Mouse (Mus musculus) adrenal gland, adult 18-20 months (tissue): ENCODE results near the gene Trim66. TPM values are rescaled to one million over a fixed set of nuclear protein-coding genes. Genes with fewer than 3 reads are reported as not detected.
A peak's percentile ranks its signal among the peaks of the same experiment; 100 is the strongest.

ENCODE experiments used
- DNase-seq, 2 experiments: peaks; one replicate each; pipeline ENCODE4 v3.0.0; 2021 to 2022; ENCODE audit warnings: low spot score in 2 of 2
- total RNA-seq, 2 experiments: library from RNA; stranded (reverse); gene quantifications; 1 replicate in 1 of 2; 2 replicates in 1 of 2; pipeline ENCODE4 v1.2.3; 2021

Gene Trim66
- total RNA-seq, 2 experiments from 2014 or later = 0.19 to 0.30 TPM

- DNase-seq = no peak
Observed at GRCm38 (mm10) chr7:109523304-109523703, 15.4 kb upstream of the Trim66 start.

GRCm38 (mm10) chr7:109522084-109522483 lies 14.2 kb upstream of the Trim66 start:
- no peak for DNase-seq

- DNase-seq = no peak
Observed at GRCm38 (mm10) chr7:109519936-109520335, 12.0 kb upstream of the Trim66 start.

- peak; percentile 97 to 98 for DNase-seq
Observed at GRCm38 (mm10) chr7:109518838-109519696, 11.1 kb upstream of the Trim66 start, which contains the start of gene Rpl27a. Gene Rpl27a (plus strand): TSS chr7:109519147.

- DNase-seq = no peak
Observed at GRCm38 (mm10) chr7:109518036-109518681, 10.2 kb upstream of the Trim66 start.

DNA sequence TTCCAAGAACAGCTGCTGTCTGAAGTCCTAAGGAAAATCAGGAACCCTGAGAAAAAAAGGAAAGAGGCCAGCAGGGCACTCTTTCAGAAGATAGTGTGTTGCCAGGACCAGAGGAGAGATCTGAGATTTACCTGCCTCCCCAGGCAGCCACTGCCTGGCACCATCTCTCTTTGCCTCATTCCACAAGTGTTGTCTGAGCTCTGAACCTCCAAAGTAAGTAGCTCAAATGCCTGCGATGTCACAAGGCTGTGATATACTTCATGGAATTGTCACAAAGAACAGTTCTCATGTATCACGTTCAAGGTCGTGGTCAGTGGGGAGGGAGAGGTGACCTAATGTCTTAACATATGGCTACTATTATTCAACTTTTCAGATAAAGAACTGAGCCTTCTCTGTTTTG lies 8.6 kb upstream of the Trim66 start:
- no peak for DNase-seq

GRCm38 (mm10) chr7:109511838-109512237 lies 3.9 kb upstream of the Trim66 start:
- DNase-seq = no peak

- DNase-seq = no peak
Observed at GRCm38 (mm10) chr7:109510799-109511198, 2.9 kb upstream of the Trim66 start.

GRCm38 (mm10) chr7:109507572-109507971 lies 362 bp downstream of the Trim66 start:
- DNase-seq = no peak

DNA sequence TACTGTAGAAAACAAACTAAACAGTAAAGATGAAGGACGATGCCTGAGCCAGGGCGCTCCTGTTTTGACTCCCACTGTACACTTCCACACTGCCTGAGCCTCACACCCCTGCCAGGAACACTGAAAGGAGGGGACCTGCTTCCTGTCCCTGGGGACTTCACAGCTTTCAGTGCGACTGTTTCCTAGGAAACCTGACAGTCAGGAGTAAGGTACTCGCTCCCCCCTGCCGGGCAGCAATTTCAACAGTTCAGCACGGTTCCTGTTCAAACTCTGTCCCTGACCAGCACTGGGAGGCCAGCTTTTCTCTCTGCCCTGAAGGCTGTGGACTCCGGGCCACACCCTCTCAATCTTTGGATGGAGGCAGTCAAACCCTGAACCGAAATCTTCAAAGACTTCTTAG lies 815 bp downstream of the Trim66 start:
- DNase-seq = no peak

DNA sequence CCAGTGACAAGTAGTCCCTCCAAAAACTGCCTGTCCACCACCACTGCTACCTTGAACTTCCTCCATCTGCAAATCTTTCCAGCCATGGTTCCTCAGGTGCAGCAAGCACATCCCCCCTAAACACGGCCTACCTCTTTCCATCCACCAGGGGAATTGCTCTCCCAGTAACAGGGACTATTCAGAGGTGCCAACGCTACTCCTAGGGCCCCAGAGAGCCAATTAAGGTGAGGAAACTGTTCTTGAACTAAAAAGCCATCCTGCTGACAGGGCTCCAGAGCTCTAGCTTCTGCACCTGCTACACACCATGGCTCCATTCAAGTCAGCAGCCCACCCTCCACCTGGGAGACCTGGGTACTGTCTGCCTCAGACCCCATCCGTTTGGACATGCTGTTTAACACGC lies 10.4 kb downstream of the Trim66 start:
- DNase-seq = no peak

- no peak for DNase-seq
Observed at GRCm38 (mm10) chr7:109493319-109494316, 14.3 kb downstream of the Trim66 start.

DNA sequence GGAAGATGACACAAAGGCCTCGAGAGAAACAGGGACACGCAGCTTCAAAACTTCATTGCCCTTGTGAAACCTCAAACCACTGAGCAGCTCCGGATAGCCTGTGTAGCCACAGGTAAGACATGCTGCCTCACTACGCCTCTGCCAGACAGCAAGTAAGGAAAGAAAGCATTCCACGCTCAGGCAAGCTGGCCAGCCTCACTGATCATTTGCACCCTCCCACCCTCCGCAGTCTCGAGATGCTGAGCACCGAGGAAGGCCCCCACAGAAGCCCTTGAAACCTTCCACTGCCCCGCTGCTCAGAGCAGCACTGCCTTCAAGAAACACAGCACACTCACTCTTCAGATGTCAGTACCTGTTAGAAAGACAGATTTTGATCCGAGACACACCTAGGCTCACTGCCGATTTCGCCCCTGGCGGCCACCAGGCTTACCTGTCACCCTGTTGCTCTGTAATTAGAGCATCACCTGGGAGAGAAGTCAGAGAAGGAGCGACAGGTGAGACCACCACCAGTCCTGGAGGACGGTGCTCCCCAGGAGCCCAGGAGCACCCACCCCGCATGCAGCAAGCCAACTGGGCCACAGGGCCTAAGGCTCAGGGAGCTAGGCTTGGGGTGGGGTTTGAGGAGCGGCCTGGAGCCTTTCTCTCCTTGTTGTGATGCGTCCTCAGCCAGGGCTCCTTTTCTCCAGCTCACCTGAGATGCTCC lies 15.2 kb downstream of the Trim66 start:
- no peak for DNase-seq

DNA sequence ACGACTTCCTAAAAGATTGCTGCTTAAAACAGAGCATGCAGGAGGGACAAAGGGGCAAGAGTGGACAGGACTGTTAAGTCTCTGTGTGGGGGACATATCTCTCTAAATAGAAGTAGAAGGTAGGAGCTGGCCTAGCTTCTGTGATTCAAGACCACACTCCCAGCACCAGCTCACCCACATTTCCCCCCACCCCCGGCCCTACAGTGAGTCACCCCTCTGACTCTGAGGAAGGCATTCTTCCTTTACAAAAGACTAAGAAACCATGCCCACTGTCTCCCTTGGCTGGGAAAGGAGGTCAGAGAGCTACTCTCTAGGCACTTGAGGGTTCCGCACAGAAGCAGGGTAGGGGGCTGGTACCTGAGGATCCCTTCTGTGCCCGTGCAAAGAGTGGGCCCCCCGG lies 23.7 kb downstream of the Trim66 start:
- DNase-seq = no peak

DNA sequence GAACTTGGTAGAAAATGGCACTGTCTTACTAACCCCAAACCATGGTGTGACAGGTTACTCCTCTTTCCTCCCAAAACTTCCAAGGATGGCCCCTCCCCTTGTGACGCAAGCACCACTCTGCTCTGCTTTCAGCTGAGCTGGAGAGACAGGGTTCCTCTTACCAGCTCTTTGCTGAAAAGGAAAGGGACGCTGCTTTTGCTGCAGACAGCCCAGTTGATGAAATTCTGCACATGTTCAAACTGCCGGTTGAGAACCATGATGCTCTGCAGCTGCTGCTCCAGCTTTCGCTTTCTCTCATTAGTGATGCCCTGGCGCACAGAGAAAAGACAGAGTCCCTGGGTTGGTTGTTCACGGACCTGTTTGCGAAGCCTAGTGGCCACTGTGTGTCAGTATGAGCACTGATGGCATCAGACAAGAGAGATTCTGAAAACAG lies 27.2 kb downstream of the Trim66 start:
- DNase-seq = peak in 1 of 2 experiments; percentile 9

DNA sequence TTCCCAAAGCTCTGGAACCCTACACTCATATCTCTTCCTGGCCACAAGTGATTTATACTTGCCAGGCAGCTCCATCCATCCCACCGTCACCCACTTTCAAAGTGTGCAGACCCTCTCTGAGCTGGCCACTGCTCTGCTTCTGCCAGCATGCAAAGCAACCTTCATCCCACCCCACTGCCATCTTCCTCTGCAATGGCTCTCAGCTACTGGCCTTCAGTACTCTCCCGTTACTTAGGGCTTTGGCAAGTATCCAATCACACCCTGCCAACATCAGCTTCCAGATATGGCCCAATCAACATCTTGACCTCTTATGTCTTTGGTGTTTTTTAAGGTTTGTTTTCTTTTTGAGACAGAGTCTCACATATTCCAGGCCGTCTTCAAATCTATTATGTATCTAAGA lies 30.0 kb downstream of the Trim66 start:
- DNase-seq = no peak

- no peak for DNase-seq
Observed at GRCm38 (mm10) chr7:109470700-109471099, 37.2 kb downstream of the Trim66 start.

GRCm38 (mm10) chr7:109468262-109468701 lies 39.7 kb downstream of the Trim66 start:
- no peak for DNase-seq

- DNase-seq = no peak
Observed at GRCm38 (mm10) chr7:109467591-109467990, 40.3 kb downstream of the Trim66 start.

DNA sequence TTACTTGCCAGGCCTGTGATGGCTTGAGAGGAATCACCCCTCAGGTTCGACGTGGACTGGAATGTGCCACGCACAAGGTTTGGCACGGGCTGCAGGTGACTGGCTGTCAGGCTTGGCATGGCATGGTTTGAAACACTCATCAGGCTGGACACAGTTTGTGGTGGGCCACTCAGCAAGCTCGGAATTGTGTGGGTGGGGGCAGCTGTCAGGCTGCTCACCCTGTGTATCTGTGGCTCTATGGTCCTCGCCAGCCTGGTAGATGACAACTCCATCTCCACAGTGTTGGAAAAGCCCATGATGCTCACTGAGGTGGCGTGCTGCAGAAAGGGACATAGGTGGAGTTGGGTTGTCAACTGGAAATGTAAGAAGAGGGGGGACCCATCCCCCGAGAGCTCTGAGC lies 47.2 kb downstream of the Trim66 start:
- DNase-seq = no peak
